Mouse (Mus musculus) megakaryocyte, embryonic 14.5 days (primary cell): ENCODE measurements at regions not wholly inside any gene's neighbourhood (a gene's known extent, or its start where the extent isn't known, plus 50 kb on each side); places are given as distances from the start of the nearest gene placed in this dataset.

Source experiments
- FLI1 ChIP-seq: IDR thresholded peaks from 2 replicates; pipeline ENCODE4 v1.6.1; 2012; ENCODE audit warnings: low read length, inconsistent platforms, mixed read lengths
- GATA1 ChIP-seq: IDR thresholded peaks from 3 replicates; pipeline ENCODE4 v1.6.1; 2012; ENCODE audit warnings: mixed read lengths, low read length, inconsistent platforms, borderline replicate concordance

DNA sequence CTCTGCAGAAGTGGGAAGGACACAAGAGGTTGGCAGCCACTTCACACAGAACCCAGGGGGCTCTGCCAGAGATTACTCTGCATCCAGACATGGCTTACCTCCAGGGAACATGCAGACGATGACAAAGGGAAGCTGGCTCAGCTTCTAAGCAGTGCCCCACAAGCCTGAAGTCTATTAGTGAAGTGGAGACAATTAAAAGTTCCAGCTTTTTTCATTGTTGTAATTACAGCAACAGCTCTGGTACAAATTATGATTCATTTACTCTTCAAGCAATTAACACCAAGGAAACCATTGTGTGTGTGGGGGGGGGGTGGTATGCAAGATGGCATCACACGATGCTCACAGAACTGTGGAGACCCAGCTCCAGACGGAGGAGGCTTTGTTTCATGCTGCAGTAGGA lies 66.3 kb upstream of the Ado start:
- TF ChIP-seq GATA1 = no peak
- no peak for TF ChIP-seq FLI1
